Mouse (Mus musculus): ENCODE measurements around the gene Catsperg1.
"Not testable (repeated sequence)": the region's sequence is repeated elsewhere in the genome, so short reads cannot be mapped to it uniquely, and the experiment has no call there.

Gene Catsperg1

DNA sequence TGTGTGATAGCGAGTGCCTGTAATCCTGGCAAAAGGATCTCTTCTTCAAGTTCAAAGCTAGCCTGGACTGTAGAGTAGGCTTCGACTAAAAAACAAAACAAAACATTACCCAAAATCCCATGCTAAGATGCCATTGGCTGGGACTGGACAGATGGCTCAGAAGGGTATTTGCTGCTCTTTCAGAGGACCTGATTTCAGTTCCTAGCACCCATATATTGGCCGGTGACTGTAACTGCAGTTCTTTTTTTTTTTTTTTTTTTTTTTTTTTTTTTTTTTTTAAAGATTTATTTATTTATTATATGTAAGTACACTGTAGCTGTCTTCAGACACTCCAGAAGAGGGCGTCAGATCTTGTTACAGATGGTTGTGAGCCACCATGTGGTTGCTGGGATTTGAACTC, 74.6 kb downstream of the Catsperg1 start:
- not testable (repeated sequence) for DNase-seq (ENCODE audit: low read depth in 1 of 2, low spot score in 2 of 2)

GRCm38 (mm10) chr7:29137429-29137828, 76.4 kb downstream of the Catsperg1 start:
- no peak for DNase-seq (ENCODE audit: low read depth in 1 of 2, low spot score in 2 of 2)

DNA sequence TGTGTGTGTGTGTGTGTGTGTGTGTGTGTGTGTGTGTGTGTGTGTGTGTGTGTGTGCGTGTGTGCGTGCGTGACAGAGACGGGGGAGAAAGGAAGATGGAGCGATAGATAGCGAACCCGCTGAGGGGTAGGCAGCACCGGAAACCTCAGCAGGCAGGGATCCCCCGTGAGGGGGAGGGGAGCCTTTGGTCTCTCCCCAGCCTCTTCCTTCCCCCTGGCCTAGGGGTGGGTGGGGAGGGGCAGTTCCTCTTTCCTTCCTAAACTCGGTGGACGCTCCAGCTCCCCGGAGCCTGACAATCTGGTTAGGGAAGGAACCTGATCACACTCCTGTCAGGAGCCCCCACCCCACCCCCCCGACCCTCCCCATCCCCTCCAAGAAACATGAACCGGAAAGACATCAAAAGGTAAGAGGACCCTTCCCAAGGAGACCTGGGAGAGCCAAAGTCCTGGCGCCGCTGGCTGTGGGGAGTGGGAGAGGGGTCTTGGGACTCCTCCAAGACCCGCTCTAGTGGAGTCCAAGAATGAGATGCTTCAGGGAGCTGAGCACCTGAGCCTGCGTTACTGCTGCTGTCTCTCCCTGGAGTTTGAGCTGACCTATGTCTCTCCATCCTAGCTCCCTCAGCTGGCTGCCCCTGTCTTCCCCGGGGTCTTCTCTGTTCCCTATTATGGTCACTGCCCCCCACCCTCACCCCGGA, 79.0 kb downstream of the Catsperg1 start, which contains the start of gene Rasgrp4:
Gene Rasgrp4, plus strand, starts transcription at position 159 of the 694 bp plus-strand sequence.
- peak in 1 of 2 experiments; percentile 13 for DNase-seq (ENCODE audit: low read depth in 1 of 2, low spot score in 2 of 2)

DNA sequence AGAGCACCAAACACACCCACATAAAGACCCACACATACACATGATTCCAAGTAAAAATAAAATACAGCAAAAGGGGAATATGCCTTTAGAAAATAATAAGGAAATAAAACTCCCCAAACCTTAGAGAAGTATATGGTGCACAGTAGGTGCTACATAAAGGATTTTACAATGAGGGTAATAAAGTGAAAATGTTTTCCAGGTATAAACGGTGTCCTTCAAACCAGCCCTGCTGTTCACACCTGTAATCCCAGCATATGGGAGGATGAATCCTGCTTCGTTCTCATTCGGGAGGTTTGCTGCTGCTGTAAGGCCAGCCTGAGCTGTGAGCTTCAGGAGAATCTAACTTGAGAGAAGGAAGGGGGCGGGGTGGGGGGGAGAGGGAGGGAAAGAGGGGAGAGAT, 79.6 kb downstream of the Catsperg1 start:
- no peak for DNase-seq (ENCODE audit: low read depth in 1 of 2, low spot score in 2 of 2)
